Mouse (Mus musculus) liver, embryonic 14.5 days (tissue): ENCODE measurements around the gene Tspo. TPM values are rescaled to one million over a fixed set of nuclear protein-coding genes. Genes with fewer than 3 reads are reported as not detected.

Experiments used
- ATAC-seq: fragments of 200-750 bp; cut with Nextera tagmentation; 2 replicates; pipeline ENCODE4 v1.8.0; 2017; ENCODE audit warnings: moderate number of reproducible peaks, mild to moderate bottlenecking, moderate library complexity; ENCODE audit not compliant: insufficient read depth
- DNase-seq, 3 experiments: peaks; one replicate each; pipeline ENCODE4 v3.0.0-alpha.2; 2012 to 2013; ENCODE audit warnings: low read depth in 3 of 3, low spot score in 3 of 3
- H3K27ac ChIP-seq: fragments of 300-500 bp; sonication (generic); 2 replicates; pipeline ENCODE4 v1.5.1; 2014; ENCODE audit warnings: moderate library complexity, mild to moderate bottlenecking, control low read depth, inconsistent platforms
- H3K27me3 ChIP-seq: fragments of 300-500 bp; sonication (generic); 2 replicates; pipeline ENCODE4 v1.6.1; 2014; ENCODE audit warnings: mild to moderate bottlenecking, low read length, moderate library complexity; ENCODE audit not compliant: control insufficient read depth, insufficient read depth
- H3K36me3 ChIP-seq: fragments of 300-500 bp; sonication (generic); replicated peaks from 2 replicates; pipeline ENCODE4 v1.6.1; 2014; ENCODE audit warnings: low read depth; ENCODE audit not compliant: control insufficient read depth, insufficient read depth
- H3K4me1 ChIP-seq, 2 experiments: fragments of 200-500 bp in 1 of 2; fragments of 300-500 bp in 1 of 2; sonication (generic) in 1 of 2; replicated peaks; 2 replicates each; pipeline ENCODE4 v1.6.1; 2012 to 2014; ENCODE audit warnings: antibody characterized with exemption in 1 of 2, inconsistent platforms in 1 of 2, low read length in 1 of 2; ENCODE audit not compliant: control insufficient read depth in 2 of 2, insufficient read depth in 2 of 2
- H3K4me2 ChIP-seq: fragments of 300-500 bp; sonication (generic); 2 replicates; pipeline ENCODE4 v1.6.1; 2014; ENCODE audit warnings: low read depth, mild to moderate bottlenecking, control low read depth, moderate library complexity
- H3K4me3 ChIP-seq, 2 experiments: fragments of 200-500 bp in 1 of 2; fragments of 300-500 bp in 1 of 2; sonication (generic) in 1 of 2; 2 replicates each; pipeline ENCODE4 v1.5.1; 2012 to 2014; ENCODE audit warnings: low read depth in 2 of 2, low read length in 2 of 2, mild to moderate bottlenecking in 2 of 2, control low read depth in 1 of 2, inconsistent platforms in 1 of 2, moderate library complexity in 1 of 2; ENCODE audit not compliant: insufficient read depth in 1 of 2
- H3K9ac ChIP-seq: fragments of 300-500 bp; sonication (generic); replicated peaks from 2 replicates; pipeline ENCODE4 v1.6.1; 2014; ENCODE audit warnings: mild to moderate bottlenecking, control low read depth, moderate library complexity
- H3K9me3 ChIP-seq: fragments of 300-500 bp; sonication (generic); 2 replicates; pipeline ENCODE4 v1.6.1; 2016; ENCODE audit warnings: low read length, mixed read lengths; ENCODE audit not compliant: control insufficient read depth
- CTCF ChIP-seq: IDR thresholded peaks from 2 replicates; pipeline ENCODE4 v1.5.1; 2016; ENCODE audit warnings: antibody characterized with exemption, low read depth, control low read depth
- EP300 ChIP-seq: IDR thresholded peaks from 2 replicates; pipeline ENCODE4 v1.6.1; 2016; ENCODE audit warnings: antibody characterized with exemption, low read depth
- WGBS: fragments of 180-500 bp; shearing (Covaris S2); extraction: QIAGEN DNeasy Blood & Tissue Kit; methylation state at CpG from one replicate; pipeline ENCODE4 v1.1.7; 2014; ENCODE audit not compliant: insufficient replicate concordance; 5-methylcytosine and 5-hydroxymethylcytosine counted together
- polyA plus RNA-seq, 2 experiments: library from polyadenylated mRNA; depleted of rRNA in 1 of 2; stranded (reverse) in 1 of 2; unstranded in 1 of 2; fragments of >200 nt; fragmentation: Nextera tagmentation in 1 of 2; extraction: Ambion mirVana in 1 of 2; gene quantifications; 2 replicates each; pipeline versions ENCODE4 v1.2.1 to v1.2.3; 2012 to 2014

Gene Tspo
- polyA plus RNA-seq, 2 experiments, result 98.4 to 246 TPM

DNA sequence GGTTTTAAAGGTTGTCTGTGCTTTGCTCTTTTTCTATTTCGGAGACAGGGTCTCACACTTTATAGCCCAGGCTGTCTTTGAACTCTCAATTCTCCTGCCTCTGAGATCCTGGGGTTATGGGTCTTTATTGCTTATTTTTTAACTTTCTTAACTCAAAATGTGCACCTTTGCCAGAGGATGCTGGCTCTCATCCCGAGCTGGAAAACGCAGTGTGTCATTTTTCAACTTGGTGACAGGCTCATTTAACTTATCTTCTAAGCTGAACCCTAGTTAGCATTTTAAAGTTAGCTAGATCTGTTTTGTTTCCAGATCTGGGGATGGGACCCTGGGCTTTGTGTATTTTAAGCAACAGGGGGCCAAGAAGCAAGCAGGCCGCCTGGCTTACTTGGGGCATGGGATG is 34.5 kb upstream of the Tspo start:
- Histone ChIP-seq H3K9me3 (no peaks in the 10 kb centered on the region), H3K4me2 (no peak overlapping the region), H3K4me1 (peaks cover 0 to 6% of the 10 kb centered on the region in 2 experiments; a peak in 2 of 4 replicates), H3K27me3 (peaks cover 62% of the 10 kb centered on the region), H3K4me3 (no peak overlapping the region), H3K27ac (no peak overlapping the region), H3K36me3 (no peaks in the 10 kb centered on the region), H3K9ac (no peak overlapping the region)
- TF ChIP-seq CTCF (no peak), EP300 (no peak)
- ATAC-seq, result no peak
- WGBS, result 50% methylated on average over 4 of the region's 4 CpGs
- DNase-seq, result no peak

DNA sequence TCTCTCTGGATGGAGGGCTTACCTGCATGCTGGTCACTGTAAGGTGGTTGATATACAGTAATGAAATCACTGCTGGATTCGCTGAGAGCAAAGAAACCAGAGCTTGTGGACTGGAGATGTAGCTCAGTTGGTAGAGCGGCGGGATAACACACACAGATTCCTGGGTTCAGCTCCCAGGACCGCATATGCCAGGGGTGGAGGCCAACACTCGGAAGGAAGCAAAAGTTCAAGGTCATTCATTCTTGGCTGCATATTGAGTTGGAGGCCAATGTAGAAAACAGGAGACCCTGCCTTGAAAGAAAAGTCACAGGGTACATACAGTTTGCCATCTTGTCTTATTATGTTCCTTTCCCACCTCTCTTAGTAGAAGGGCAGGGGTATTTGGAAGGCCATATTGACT is 33.6 kb upstream of the Tspo start:
- DNase-seq, result no peak
- Histone ChIP-seq H3K4me1 (peaks cover 0 to under 1% of the 10 kb centered on the region in 2 experiments; a peak in 1 of 4 replicates), H3K36me3 (no peaks in the 10 kb centered on the region), H3K27ac (no peak overlapping the region), H3K4me3 (no peak overlapping the region), H3K27me3 (peaks cover 57% of the 10 kb centered on the region), H3K9me3 (no peaks in the 10 kb centered on the region), H3K4me2 (no peak overlapping the region), H3K9ac (no peak overlapping the region)
- WGBS, result 65% methylated on average over 5 of the region's 5 CpGs
- no peak for ATAC-seq
- no peak for TF ChIP-seq CTCF
- no peak for TF ChIP-seq EP300

DNA sequence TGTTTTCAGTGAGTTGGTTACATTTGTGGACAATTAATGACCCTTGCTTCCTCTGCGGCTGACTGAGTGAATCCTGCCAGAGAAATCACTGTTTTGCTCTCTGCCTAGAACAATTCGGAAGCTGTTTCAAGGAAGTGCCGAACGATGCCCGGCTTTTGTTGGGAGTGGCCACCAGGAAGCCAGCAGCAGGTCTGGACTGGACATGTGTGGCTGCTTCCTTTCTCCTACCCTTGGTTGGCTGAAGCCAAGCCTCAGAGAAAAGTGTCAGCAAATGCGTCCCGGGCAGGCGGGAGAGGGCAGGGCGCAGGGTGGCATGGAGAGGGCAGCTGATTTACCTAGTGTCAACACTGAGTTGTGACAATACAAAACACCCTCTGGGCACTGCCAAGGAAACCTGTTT is 33.2 kb upstream of the Tspo start:
- Histone ChIP-seq H3K36me3 (no peaks in the 10 kb centered on the region), H3K4me3 (no peak overlapping the region), H3K9me3 (no peaks in the 10 kb centered on the region), H3K4me2 (no peak overlapping the region), H3K27me3 (peaks cover 52% of the 10 kb centered on the region), H3K9ac (no peak overlapping the region), H3K4me1 (no peaks in the 10 kb centered on the region; a peak in 1 of 4 replicates), H3K27ac (no peak overlapping the region)
- no peak for ATAC-seq
- WGBS, result 30% methylated on average over 9 of the region's 9 CpGs
- no peak for DNase-seq
- TF ChIP-seq CTCF (no peak), EP300 (no peak)

DNA sequence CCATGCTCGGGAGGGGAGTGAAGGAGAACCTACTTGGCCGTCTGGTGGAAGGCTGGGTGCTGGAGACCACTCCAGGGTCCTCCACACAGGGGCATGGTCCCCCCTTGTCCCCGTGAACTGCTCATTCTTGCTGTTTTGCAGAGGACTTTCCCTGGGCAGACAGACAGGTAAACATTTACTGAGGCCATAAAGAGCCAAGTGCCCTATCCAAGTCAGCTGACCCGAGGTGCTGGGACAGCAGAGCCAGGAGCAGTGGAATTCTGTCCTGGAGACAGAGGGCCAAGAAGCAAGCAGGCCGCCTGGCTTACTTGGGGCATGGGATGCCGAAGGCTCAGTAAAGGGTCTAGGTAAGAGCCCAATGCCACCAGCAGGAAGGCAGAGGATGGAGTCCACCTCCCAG is 32.7 kb upstream of the Tspo start:
- peaks cover 48% of the 10 kb centered on the region for H3K27me3 ChIP-seq
- H3K4me3 ChIP-seq, result no peak overlapping the region
- H3K36me3 ChIP-seq, result no peaks in the 10 kb centered on the region
- TF ChIP-seq EP300 (no peak), CTCF (no peak)
- no peak for ATAC-seq
- 40% methylated on average over 6 of the region's 6 CpGs for WGBS
- no peaks in the 10 kb centered on the region; a peak in 1 of 4 replicates for H3K4me1 ChIP-seq
- no peak overlapping the region for H3K4me2 ChIP-seq
- H3K27ac ChIP-seq, result no peak overlapping the region
- no peak overlapping the region for H3K9ac ChIP-seq
- DNase-seq, result no peak
- no peaks in the 10 kb centered on the region for H3K9me3 ChIP-seq

DNA sequence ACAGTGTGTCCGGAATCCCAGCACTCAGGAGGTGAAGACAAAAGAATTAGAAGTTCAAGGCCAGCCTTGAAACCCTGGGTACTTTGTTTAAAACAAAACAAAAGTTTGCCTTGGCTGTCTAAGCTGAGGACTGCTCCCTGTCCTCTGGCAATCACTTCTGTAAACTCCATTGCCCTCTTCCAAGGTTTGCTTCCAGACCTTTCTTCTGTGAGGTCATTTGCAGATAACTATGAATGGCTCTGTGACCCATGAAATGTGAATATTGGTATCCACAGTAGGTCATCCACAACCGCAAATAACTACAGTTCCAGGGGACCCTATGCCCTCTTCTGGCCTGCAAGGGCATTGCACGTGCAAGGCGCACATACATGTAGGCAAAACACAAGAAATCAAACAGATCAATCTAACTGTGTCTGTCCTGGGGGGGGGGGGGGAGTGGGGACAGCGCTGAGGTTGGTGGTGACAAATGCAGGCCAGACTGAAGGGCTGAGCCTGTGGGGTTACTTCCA is 31.4 kb upstream of the Tspo start:
- no peak for DNase-seq
- Histone ChIP-seq H3K4me2 (no peak overlapping the region), H3K27me3 (peaks cover 34% of the 10 kb centered on the region), H3K9me3 (no peaks in the 10 kb centered on the region), H3K4me1 (no peaks in the 10 kb centered on the region), H3K9ac (no peak overlapping the region), H3K27ac (no peak overlapping the region), H3K4me3 (no peak overlapping the region), H3K36me3 (no peaks in the 10 kb centered on the region)
- no peak for ATAC-seq
- 61% methylated on average over 5 of the region's 5 CpGs for WGBS
- TF ChIP-seq EP300 (no peak), CTCF (peak; percentile 74)
